Mouse (Mus musculus): Measurements from ENCODE around the gene Herc1. TPM values are rescaled to one million over a fixed set of nuclear protein-coding genes. Genes with fewer than 3 reads are reported as not detected.
A peak's percentile ranks its signal among the peaks of the same experiment; 100 is the strongest.

Herc1 gene
- polyA plus RNA-seq, 1 experiment from 2014 or later = 21.0 TPM

DNA sequence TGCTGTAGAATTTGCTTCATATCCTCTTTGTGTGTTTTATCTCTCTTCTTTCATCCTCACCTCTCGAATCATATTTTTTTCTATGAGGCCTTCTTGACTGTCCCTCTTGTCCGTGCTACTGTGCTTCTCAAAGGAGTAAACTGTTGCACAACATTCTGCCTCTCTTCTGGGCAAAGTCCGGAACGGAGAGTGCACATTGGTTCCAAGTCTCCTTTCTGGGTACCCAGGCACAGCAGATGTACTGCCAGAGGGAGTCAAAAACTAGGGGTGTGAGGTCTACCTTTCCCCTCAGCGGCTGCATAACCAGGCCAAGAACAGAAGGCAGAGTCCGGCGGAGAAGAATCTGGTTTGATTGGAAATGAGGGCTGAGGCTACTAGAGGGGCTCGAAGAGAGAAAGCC is 89.8 kb downstream of the Herc1 start:
- no peak overlapping the region for H3K4me2 ChIP-seq
- no peak overlapping the region for H3K27ac ChIP-seq
- peaks cover 53% of the 10 kb centered on the region for H3K36me3 ChIP-seq
- no peak overlapping the region for H3K9ac ChIP-seq
- H3K4me1 ChIP-seq = no peaks in the 10 kb centered on the region
- 96% methylated on average over 8 of the region's 8 CpGs for WGBS
- no peaks in the 10 kb centered on the region for H3K27me3 ChIP-seq
- ATAC-seq (replicated peaks; ENCODE audit: low FRiP score) = no peak
- H3K9me3 ChIP-seq (replicated peaks) = no peaks in the 10 kb centered on the region
- H3K4me3 ChIP-seq (replicated peaks) = no peak overlapping the region

GRCm38 (mm10) chr9:66448253-66448652 is 98.0 kb downstream of the Herc1 start:
- H3K4me3 ChIP-seq (replicated peaks) = no peak overlapping the region
- H3K27me3 ChIP-seq = no peaks in the 10 kb centered on the region
- H3K4me1 ChIP-seq = no peaks in the 10 kb centered on the region
- H3K27ac ChIP-seq = no peak overlapping the region
- H3K36me3 ChIP-seq = peaks cover 55% of the 10 kb centered on the region
- no peaks in the 10 kb centered on the region for H3K9me3 ChIP-seq (replicated peaks)
- H3K9ac ChIP-seq = no peak overlapping the region
- ATAC-seq (replicated peaks; ENCODE audit: low FRiP score) = no peak
- H3K4me2 ChIP-seq = no peak overlapping the region
- 82% methylated on average over 5 of the region's 5 CpGs for WGBS

DNA sequence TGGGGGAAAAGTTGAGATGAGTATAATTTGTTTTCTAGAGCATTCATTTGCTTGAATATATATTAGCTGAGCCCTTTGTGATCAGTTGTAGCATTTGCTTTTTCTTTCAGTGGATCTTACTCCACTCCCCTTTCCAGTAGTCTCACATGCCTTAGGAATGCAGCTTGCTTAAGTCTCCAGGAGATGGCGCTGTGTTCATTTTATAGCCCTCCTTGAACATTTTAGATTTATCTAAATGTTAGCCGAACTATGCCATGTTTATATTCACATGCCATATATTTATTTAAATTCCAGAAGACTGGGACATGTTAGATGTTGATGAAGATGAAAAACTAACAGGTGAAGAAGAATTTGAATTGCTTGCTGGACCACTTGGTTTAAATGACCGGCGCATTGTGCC is 114.8 kb downstream of the Herc1 start:
- H3K27me3 ChIP-seq = no peaks in the 10 kb centered on the region
- no peaks in the 10 kb centered on the region for H3K9me3 ChIP-seq (replicated peaks)
- no peak overlapping the region for H3K4me3 ChIP-seq (replicated peaks)
- H3K9ac ChIP-seq = no peak overlapping the region
- no peak for ATAC-seq (replicated peaks; ENCODE audit: low FRiP score)
- H3K4me1 ChIP-seq = no peaks in the 10 kb centered on the region
- peaks cover 57% of the 10 kb centered on the region for H3K36me3 ChIP-seq
- no peak overlapping the region for H3K27ac ChIP-seq
- 56% methylated on average over 4 of the region's 4 CpGs for WGBS
- no peak overlapping the region for H3K4me2 ChIP-seq

DNA sequence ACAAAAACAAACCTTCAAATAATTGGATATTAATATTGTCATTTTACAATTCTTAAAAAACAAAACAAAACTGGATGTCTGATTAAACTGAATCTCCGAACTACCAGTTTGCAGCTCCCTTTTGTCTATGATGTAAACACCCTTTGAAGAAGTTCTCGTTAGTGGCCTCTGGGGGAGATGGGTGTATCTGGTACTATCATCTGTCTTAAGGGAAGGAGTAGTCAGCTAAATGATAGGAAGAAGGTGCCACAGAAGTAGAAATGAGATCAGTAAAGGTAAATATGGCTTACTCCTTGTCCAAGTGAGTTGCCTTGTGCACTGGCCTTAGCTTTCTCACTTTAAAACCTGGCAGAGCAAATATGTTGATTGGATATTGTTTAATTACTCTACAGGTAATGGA is 127.5 kb downstream of the Herc1 start:
- Histone ChIP-seq H3K27ac (no peak overlapping the region), H3K4me2 (no peak overlapping the region), H3K36me3 (peaks cover 59% of the 10 kb centered on the region), H3K9me3 (replicated peaks) (no peaks in the 10 kb centered on the region), H3K27me3 (no peaks in the 10 kb centered on the region), H3K9ac (no peak overlapping the region), H3K4me1 (no peaks in the 10 kb centered on the region), H3K4me3 (replicated peaks) (no peak overlapping the region)
- ATAC-seq (replicated peaks; ENCODE audit: low FRiP score) = no peak
- 82% methylated on average over 2 of the region's 2 CpGs for WGBS

DNA sequence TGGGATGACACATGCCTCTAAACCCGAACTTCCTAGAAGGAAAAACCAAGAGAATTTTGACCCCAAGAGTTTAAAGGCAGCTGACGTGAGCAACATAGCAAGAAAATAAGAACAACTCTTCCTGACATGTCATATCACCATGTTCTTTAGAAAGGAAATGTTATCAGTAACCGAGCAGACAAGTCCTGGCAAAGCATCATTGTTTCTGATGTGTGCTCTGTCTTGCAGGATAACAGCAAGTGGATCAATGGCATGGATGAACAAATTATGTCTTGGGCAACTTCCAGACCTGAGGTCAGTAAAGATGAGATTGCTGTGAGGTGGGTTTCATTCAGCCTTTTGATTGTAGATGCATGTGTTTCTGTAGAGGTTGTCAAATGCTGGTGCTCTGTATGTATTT is 133.2 kb downstream of the Herc1 start:
- Histone ChIP-seq H3K27me3 (no peaks in the 10 kb centered on the region), H3K4me2 (no peak overlapping the region), H3K9ac (no peak overlapping the region), H3K9me3 (replicated peaks) (no peaks in the 10 kb centered on the region), H3K36me3 (peaks cover 71% of the 10 kb centered on the region), H3K27ac (no peak overlapping the region), H3K4me1 (no peaks in the 10 kb centered on the region), H3K4me3 (replicated peaks) (no peak overlapping the region)
- no peak for ATAC-seq (replicated peaks; ENCODE audit: low FRiP score)
- WGBS = 93% methylated on average over 3 of the region's 3 CpGs

DNA sequence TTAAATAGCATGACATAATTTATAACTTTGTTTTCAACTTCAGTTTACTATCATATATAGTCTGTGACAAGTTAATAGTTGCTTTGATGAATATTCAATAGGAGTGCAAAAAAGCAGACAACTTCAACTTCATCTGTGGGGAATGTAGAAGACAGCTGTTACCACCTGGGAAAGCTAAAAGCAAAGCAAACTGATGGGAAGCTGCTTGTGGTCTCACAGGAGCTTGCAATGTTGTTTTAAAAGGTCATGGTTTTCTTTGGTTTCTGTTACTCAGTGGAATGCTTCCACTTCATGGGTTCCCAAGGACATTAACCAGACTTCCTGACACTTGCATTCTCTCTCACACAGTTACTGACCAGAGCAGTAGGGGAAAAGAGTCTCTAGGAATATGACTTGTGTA is 138.5 kb downstream of the Herc1 start:
- ATAC-seq (replicated peaks; ENCODE audit: low FRiP score) = no peak

DNA sequence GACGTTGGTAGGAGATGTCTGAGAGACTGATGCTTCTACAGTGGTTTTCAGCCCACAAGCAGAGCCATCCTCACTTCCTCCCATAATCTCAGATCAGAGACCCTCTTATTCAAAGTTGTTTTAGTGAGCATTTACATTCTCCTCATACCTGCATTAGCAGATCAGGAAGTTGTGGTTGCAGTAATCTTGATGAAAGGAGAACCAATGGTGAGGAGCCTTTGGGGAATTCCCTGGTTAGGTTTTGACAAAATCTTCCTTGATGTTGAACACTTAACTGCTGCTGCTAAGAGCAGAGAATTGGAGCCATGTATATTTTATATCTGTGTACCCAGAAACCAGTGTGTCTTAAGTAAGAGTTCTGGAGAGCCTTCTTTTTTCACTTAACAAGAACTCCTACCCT is 142.1 kb downstream of the Herc1 start:
- Histone ChIP-seq H3K4me1 (no peaks in the 10 kb centered on the region), H3K27me3 (no peaks in the 10 kb centered on the region), H3K9ac (no peak overlapping the region), H3K27ac (no peak overlapping the region), H3K36me3 (peaks cover 91% of the 10 kb centered on the region), H3K4me2 (no peak overlapping the region), H3K4me3 (replicated peaks) (no peak overlapping the region), H3K9me3 (replicated peaks) (no peaks in the 10 kb centered on the region)
- ATAC-seq (replicated peaks; ENCODE audit: low FRiP score) = no peak
- 88% methylated on average over 1 of the region's 1 CpGs for WGBS

More for the DNA sequence above, 138.5 kb downstream of the Herc1 start:
- Histone ChIP-seq H3K9me3 (replicated peaks) (no peaks in the 10 kb centered on the region), H3K27ac (no peak overlapping the region), H3K9ac (no peak overlapping the region), H3K4me1 (no peaks in the 10 kb centered on the region), H3K4me3 (replicated peaks) (no peak overlapping the region), H3K4me2 (no peak overlapping the region), H3K27me3 (no peaks in the 10 kb centered on the region), H3K36me3 (peaks cover 88% of the 10 kb centered on the region)

DNA sequence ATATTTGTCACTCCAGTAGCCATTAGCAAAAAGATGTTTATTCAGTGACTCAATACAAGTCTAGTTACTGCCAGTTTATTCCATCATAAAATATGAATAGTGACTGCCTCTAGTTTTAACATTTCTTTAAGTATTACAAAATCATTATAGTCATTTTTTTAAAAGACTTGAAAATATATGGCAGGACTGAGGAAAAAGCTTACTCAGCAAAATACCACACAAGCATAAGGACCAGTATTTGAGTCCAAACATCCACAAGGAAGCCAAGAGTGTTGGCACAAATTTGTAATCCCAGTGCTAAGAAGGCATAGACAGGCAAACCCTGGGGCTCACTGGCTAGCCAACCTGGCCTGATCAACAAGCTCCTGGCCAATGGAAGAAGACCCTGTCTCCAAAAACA is 143.7 kb downstream of the Herc1 start:
- Histone ChIP-seq H3K27ac (no peak overlapping the region), H3K9me3 (replicated peaks) (no peaks in the 10 kb centered on the region), H3K36me3 (peaks cover 91% of the 10 kb centered on the region), H3K9ac (no peak overlapping the region), H3K4me3 (replicated peaks) (no peak overlapping the region), H3K4me2 (no peak overlapping the region), H3K27me3 (no peaks in the 10 kb centered on the region), H3K4me1 (no peaks in the 10 kb centered on the region)
- no peak for ATAC-seq (replicated peaks; ENCODE audit: low FRiP score)

DNA sequence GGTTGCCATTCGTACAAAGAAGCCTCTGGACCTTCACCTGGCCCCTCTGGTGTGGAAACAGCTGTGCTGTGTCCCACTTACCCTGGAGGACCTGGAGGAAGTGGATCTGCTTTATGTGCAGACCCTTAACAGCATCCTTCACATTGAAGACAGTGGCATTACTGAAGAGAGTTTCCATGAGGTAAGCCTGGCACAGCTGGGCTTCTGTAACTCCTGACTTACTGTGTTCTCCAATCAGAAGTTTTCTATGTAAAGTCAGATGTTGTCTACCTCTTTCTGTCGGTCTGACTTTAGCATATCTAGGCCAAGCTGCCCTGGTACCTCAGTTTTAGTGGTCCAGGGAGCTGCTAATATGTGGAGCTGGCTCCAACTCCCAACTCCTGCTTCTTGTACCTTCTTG is 151.0 kb downstream of the Herc1 start:
- no peak overlapping the region for H3K4me3 ChIP-seq (replicated peaks)
- peaks cover 79% of the 10 kb centered on the region for H3K36me3 ChIP-seq
- peaks cover 4% of the 10 kb centered on the region; the same call in 1 of the 2 replicates for H3K4me1 ChIP-seq
- 77% methylated on average over 2 of the region's 2 CpGs for whole genome bisulfite sequencing
- H3K27ac ChIP-seq = no peak overlapping the region
- H3K4me2 ChIP-seq = no peak overlapping the region
- H3K9ac ChIP-seq = no peak overlapping the region
- no peaks in the 10 kb centered on the region for H3K9me3 ChIP-seq (replicated peaks)
- no peak for ATAC-seq (replicated peaks; ENCODE audit: low FRiP score)
- no peaks in the 10 kb centered on the region for H3K27me3 ChIP-seq

- Histone ChIP-seq H3K4me1 (peaks cover 4% of the 10 kb centered on the region; the same call in 1 of the 2 replicates), H3K27ac (peak overlapping the region; percentile 37; the same call in 1 of the 2 replicates), H3K9ac (no peak overlapping the region), H3K4me2 (no peak overlapping the region), H3K36me3 (peaks cover 78% of the 10 kb centered on the region), H3K9me3 (replicated peaks) (no peaks in the 10 kb centered on the region), H3K27me3 (no peaks in the 10 kb centered on the region), H3K4me3 (replicated peaks) (no peak overlapping the region)
- 84% methylated on average over 4 of the region's 4 CpGs for WGBS
- ATAC-seq (replicated peaks; ENCODE audit: low FRiP score) = no peak
These were observed 153.7 kb downstream of the Herc1 start for GRCm38 (mm10) chr9:66503879-66504411.

DNA sequence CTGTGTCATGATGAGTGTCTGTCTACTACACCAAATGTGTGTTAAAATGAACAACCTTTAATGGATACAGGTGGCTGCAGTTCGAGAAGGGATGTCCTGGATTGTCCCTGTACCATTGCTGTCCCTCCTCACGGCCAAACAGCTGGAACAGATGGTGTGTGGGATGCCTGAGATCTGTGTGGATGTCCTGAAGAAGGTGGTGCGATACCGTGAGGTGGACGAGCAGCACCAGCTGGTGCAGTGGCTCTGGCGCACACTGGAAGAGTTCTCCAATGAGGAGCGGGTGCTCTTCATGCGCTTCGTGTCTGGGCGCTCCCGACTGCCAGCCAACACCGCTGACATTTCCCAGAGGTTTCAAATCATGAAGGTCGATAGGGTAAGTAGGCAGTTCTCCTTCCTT is 154.3 kb downstream of the Herc1 start:
- Histone ChIP-seq H3K9me3 (replicated peaks) (no peaks in the 10 kb centered on the region), H3K27me3 (no peaks in the 10 kb centered on the region), H3K9ac (no peak overlapping the region), H3K4me1 (peaks cover 4% of the 10 kb centered on the region; the same call in 1 of the 2 replicates), H3K36me3 (peaks cover 84% of the 10 kb centered on the region), H3K4me3 (replicated peaks) (no peak overlapping the region), H3K4me2 (no peak overlapping the region), H3K27ac (no peak overlapping the region)
- no peak for ATAC-seq (replicated peaks; ENCODE audit: low FRiP score)
- WGBS = 87% methylated on average over 13 of the region's 13 CpGs

DNA sequence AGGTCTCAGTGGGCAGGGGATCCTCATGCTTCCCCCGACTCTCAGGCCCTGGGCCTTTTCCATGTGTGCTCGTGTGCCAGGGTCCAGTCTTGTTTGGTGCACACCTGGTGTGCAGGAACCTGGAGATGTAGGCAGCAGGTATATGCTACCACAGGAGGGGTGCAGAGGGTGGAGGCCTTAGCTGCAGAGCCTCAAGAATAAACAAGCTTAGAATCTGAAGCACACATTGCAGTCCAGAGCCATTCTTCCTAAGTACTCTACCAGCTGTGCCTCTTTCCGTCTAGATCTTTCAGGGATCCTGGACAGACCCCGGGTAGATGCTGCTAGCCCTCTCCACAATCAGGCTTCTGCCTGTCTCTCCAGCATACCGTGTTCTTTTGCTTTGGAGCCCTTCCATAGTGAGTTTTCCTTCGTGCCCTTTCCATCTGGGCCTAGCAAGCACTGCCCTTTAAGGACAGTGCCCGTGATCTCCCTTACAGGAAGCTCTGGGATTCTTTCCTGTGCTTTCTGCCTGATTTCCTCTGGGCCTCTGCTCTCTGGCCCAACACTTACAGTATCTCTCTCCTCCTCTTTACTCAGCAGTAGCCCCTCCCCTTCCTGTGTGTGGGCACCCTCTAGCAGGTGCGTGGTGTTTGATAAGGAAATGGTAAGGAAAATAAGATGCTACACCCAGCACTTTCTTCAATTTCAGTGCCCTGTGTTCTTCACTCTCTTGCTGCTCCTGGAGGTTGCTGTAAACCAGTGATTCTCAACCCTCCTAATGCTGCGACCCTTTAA is 155.1 kb downstream of the Herc1 start:
- peaks cover 5% of the 10 kb centered on the region for H3K4me1 ChIP-seq
- 80% methylated on average over 9 of the region's 9 CpGs for WGBS
- H3K27me3 ChIP-seq = no peaks in the 10 kb centered on the region
- no peak overlapping the region for H3K4me3 ChIP-seq (replicated peaks)
- no peak overlapping the region for H3K27ac ChIP-seq
- no peaks in the 10 kb centered on the region for H3K9me3 ChIP-seq (replicated peaks)
- peak; percentile 73; the same call in 1 of the 2 replicates for ATAC-seq (replicated peaks; ENCODE audit: low FRiP score)
- peaks cover 81% of the 10 kb centered on the region for H3K36me3 ChIP-seq
- no peak overlapping the region for H3K4me2 ChIP-seq
- no peak overlapping the region for H3K9ac ChIP-seq

DNA sequence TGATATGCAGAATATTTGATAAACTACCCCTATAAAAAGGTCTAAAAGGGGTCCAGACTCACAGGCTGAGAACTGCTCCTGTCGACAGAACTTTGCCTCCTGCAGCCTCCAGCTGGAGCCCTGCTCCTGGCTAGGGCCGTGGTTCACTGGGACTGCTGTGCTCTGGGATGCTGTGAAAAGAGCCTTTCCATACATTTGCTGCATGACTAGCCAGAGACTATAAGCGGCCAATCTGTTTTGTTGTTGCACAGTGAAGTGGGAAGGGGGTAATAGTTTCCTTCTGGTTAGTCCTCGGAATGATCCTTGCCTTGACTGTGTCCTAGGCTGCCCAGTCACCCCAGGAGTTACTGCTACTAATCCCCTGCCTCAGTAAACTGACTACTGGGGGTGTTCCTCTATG is 155.8 kb downstream of the Herc1 start:
- Histone ChIP-seq H3K4me3 (replicated peaks) (no peak overlapping the region), H3K9me3 (replicated peaks) (no peaks in the 10 kb centered on the region), H3K9ac (no peak overlapping the region), H3K27me3 (no peaks in the 10 kb centered on the region), H3K4me1 (peaks cover 12% of the 10 kb centered on the region), H3K36me3 (peaks cover 75% of the 10 kb centered on the region), H3K27ac (no peak overlapping the region), H3K4me2 (no peak overlapping the region)
- ATAC-seq (replicated peaks; ENCODE audit: low FRiP score) = no peak
- WGBS = 68% methylated on average over 4 of the region's 4 CpGs

Data from kidney, embryonic 15.5 days (tissue).